Comparison of ENCODE assay signal across 8 mouse cellular contexts in genomic region chr15:89547824-89548601, GRCm38 (mm10). TPM values are rescaled to one million over a fixed set of nuclear protein-coding genes. Genes with fewer than 3 reads are reported as not detected.
A peak's percentile ranks its signal among the peaks of the same experiment; 100 is the strongest.
DNase-seq lines count a peak whose midpoint lies in the region; ATAC-seq and TF ChIP-seq lines count a peak whose summit lies in the region.

No protein-coding gene starts in this region.

- 7% methylated on average over 58 of the region's 58 CpGs for whole genome bisulfite sequencing in midbrain, embryonic 10.5 days

- peak in 1 of 2 experiments; percentile 29 for DNase-seq in layer of hippocampus, adult 2 months (ENCODE audit: low spot score in 2 of 2)
- no peak for DNase-seq in layer of hippocampus, adult 18-20 months (ENCODE audit: low spot score in 2 of 2)
- peak; percentile 67 to 75 for DNase-seq in cerebellum, postnatal 10 days
- DNase-seq in heart, postnatal 10 days, result peak; percentile 23 to 54
- DNase-seq in midbrain, embryonic 10.5 days (ENCODE audit: low spot score), result peak; percentile 75
- no peak for DNase-seq in urinary bladder, postnatal 25 days (ENCODE audit: low spot score)
- no peak for DNase-seq in spleen, postnatal 36 days (ENCODE audit: low spot score in 2 of 2)

- peaks cover 24% of the 10 kb centered on the region for H3K4me1 ChIP-seq in midbrain, embryonic 10.5 days

- TF ChIP-seq CTCF in layer of hippocampus, adult 2 months (conservative IDR thresholded peaks at IDR 0.05), result peak; percentile 53

- no peak overlapping the region; the same call in 1 of the 2 replicates for H3K27ac ChIP-seq in layer of hippocampus, adult 2 months
- H3K27ac ChIP-seq in midbrain, embryonic 10.5 days (replicated peaks), result peak overlapping the region; percentile 77

- ATAC-seq in granulocyte monocyte progenitor cell, adult 5-6 weeks (replicated peaks; ENCODE audit: poor library complexity, severe bottlenecking), result no peak

- no peaks in the 10 kb centered on the region for H3K9me3 ChIP-seq in midbrain, embryonic 10.5 days (replicated peaks)

- peak overlapping the region; percentile 29 for H3K4me3 ChIP-seq in layer of hippocampus, adult 2 months
- H3K4me3 ChIP-seq in midbrain, embryonic 10.5 days, result peak overlapping the region; percentile 54

- H3K27me3 ChIP-seq in midbrain, embryonic 10.5 days (ENCODE audit: low read depth, poor library complexity, severe bottlenecking), result peaks cover 48% of the 10 kb centered on the region

- intact Hi-C loops in heart, postnatal 10 days (cut with DNase I), result no loop called here

- peaks cover 54% of the 10 kb centered on the region for H3K36me3 ChIP-seq in midbrain, embryonic 10.5 days

RNA-seq across cellular contexts. Expression of gene Acr, which starts 20.1 kb away (rescaled TPM):
- total RNA-seq in layer of hippocampus, adult 2 months (2021), result 1 to 10 TPM in 1 of 2 experiments, under 1 TPM in 1; 0.92 to 1.3 TPM
- total RNA-seq in layer of hippocampus, adult 18-20 months (2021), result 1 to 10 TPM in 1 of 2 experiments, under 1 TPM in 1; 0.66 to 1.0 TPM
- total RNA-seq in heart, postnatal 10 days (2021), result 1 to 10 TPM in 1 of 2 experiments, under 1 TPM in 1; 0.55 to 1.5 TPM
- polyA plus RNA-seq in midbrain, embryonic 10.5 days (2016; fragmentation: Nextera tagmentation; extraction: Ambion mirVana), result 0.10 and 0.47 TPM in 2 replicates
- total RNA-seq in granulocyte monocyte progenitor cell, adult 5-6 weeks (2014; fragmentation: Nextera tagmentation), result not detected in 2 replicates
- total RNA-seq in granulocyte monocyte progenitor cell, adult 5-6 weeks (2017), result not detected in 2 replicates

RNA-seq across cellular contexts. Expression of gene Rabl2, which starts 43.7 kb away (rescaled TPM):
- total RNA-seq in layer of hippocampus, adult 2 months (2021), result 10 to 100 TPM; 29.6 to 29.9 TPM
- total RNA-seq in layer of hippocampus, adult 18-20 months (2021), result 10 to 100 TPM; 25.9 to 28.6 TPM
- total RNA-seq in heart, postnatal 10 days (2021), result 1 to 10 TPM; 8.0 to 9.1 TPM
- polyA plus RNA-seq in midbrain, embryonic 10.5 days (2016; fragmentation: Nextera tagmentation; extraction: Ambion mirVana), result 80.1 and 80.7 TPM in 2 replicates
- 10.2 and 16.8 TPM in 2 replicates for total RNA-seq in granulocyte monocyte progenitor cell, adult 5-6 weeks (2014; fragmentation: Nextera tagmentation)
- total RNA-seq in granulocyte monocyte progenitor cell, adult 5-6 weeks (2017), result 11.1 and 18.9 TPM in 2 replicates

RNA-seq across cellular contexts. Expression of gene Shank3, which starts 48.6 kb away (rescaled TPM):
- total RNA-seq in layer of hippocampus, adult 2 months (2021), result 100 to 1,000 TPM; 243 to 251 TPM
- 100 to 1,000 TPM; 232 to 243 TPM for total RNA-seq in layer of hippocampus, adult 18-20 months (2021)
- 10 to 100 TPM; 82.6 to 86.1 TPM for total RNA-seq in heart, postnatal 10 days (2021)
- 2.1 and 2.6 TPM in 2 replicates for polyA plus RNA-seq in midbrain, embryonic 10.5 days (2016; fragmentation: Nextera tagmentation; extraction: Ambion mirVana)
- 0.34 and 0.58 TPM in 2 replicates for total RNA-seq in granulocyte monocyte progenitor cell, adult 5-6 weeks (2014; fragmentation: Nextera tagmentation)
- 0.26 and 0.47 TPM in 2 replicates for total RNA-seq in granulocyte monocyte progenitor cell, adult 5-6 weeks (2017)

Comparison
In these comparisons a context has a peak if more than half of its experiments do, and no peak if none do; other contexts are left out.
1. DNase-seq: peak in cerebellum, postnatal 10 days (2 of 2), heart, postnatal 10 days (2 of 2) and midbrain, embryonic 10.5 days (single experiment); none in layer of hippocampus, adult 18-20 months (0 of 2), urinary bladder, postnatal 25 days (single experiment) and spleen, postnatal 36 days (0 of 2).
2. RNA of gene Shank3, which starts 48.6 kb away (total RNA-seq): 243 to 251 TPM in layer of hippocampus, adult 2 months, 232 to 243 TPM in layer of hippocampus, adult 18-20 months and 82.6 to 86.1 TPM in heart, postnatal 10 days; 0.26 to 0.58 TPM in granulocyte monocyte progenitor cell, adult 5-6 weeks; every median in the first group is over 10 times any median in the second.